Mouse (Mus musculus): ENCODE measurements at regions not wholly inside any gene's neighbourhood (a gene's known extent, or its start where the extent isn't known, plus 50 kb on each side); places are given as distances from the start of the nearest gene placed in this dataset.
"Not testable (repeated sequence)": the region's sequence is repeated elsewhere in the genome, so short reads cannot be mapped to it uniquely, and the experiment has no call there.

DNA sequence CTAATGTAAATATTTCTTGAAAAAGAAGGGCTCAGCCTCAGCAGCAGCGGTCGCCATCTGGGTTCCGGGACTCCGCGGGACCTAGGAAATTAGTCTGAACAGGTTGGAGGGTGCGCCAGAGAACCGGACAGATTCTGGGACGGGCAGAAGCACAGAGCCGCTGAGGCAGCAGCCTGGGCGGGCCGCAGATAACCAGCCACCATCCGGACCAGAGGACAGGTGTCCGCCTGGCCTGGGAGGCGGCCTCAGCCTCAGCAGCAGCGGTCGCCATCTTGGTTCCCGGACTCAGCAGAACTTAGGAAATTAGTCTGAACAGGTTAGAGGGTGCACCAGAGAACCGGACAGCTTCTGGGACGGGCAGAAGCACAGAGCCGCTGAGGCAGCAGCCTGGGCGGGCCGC, 136.7 kb upstream of the Slc10a2 start:
- intact Hi-C loops (cut with DNase I; ENCODE audit: low total_unique reads) = not testable (repeated sequence)

More for the DNA sequence above, 136.7 kb upstream of the Slc10a2 start:
- DNase-seq = peak; percentile 18

Measured in gastrocnemius, postnatal 14 days (tissue).